Mouse (Mus musculus): ENCODE measurements at regions not wholly inside any gene's neighbourhood (a gene's known extent, or its start where the extent isn't known, plus 50 kb on each side); places are given as distances from the start of the nearest gene placed in this dataset.
"Not testable (repeated sequence)": the region's sequence is repeated elsewhere in the genome, so short reads cannot be mapped to it uniquely, and the experiment has no call there.

GRCm38 (mm10) chr16:22327386-22327785, 61.6 kb upstream of the Tra2b start:
- peak in 1 of 2 experiments; percentile 20 for DNase-seq (ENCODE audit: low spot score in 2 of 2)

- DNase-seq (ENCODE audit: low spot score in 2 of 2), result not testable (repeated sequence)
Measured at GRCm38 (mm10) chr16:22325161-22325560, 59.4 kb upstream of the Tra2b start.

GRCm38 (mm10) chr16:22316251-22316711, 50.5 kb upstream of the Tra2b start:
- DNase-seq (ENCODE audit: low spot score in 2 of 2), result peak; percentile 15 to 32
